Comparison of ENCODE assay signal across 8 mouse cellular contexts in the genomic region with DNA sequence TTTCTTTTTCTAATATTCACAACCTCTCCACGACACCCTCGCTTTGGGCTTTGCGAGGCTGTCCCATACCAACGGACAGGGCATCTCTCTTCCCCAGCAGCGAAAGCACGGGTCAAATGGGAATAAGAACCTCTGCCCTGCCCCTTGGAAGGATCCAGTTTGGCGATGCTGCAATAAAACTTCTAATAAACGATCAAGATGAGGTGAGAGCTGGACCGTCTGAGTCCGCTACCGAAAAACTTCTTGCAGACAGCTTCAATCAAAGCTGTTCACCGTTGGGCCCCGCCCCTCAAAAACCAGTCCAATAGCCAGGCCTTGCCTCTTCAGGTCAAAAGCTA. TPM values are rescaled to one million over a fixed set of nuclear protein-coding genes. Genes with fewer than 3 reads are reported as not detected.
DNase-seq lines count a peak whose midpoint lies in the region; ATAC-seq and TF ChIP-seq lines count a peak whose summit lies in the region.

No protein-coding gene starts in this region.

- no peak for TF ChIP-seq CTCF in bone marrow macrophage, adult 2 months (IDR thresholded peaks at IDR 0.05; ENCODE audit: low read depth, low read length)

- DNase-seq in kidney, adult 9 months, result no peak
- no peak for DNase-seq in hindbrain, embryonic 14.5 days (ENCODE audit: low spot score)
- DNase-seq in midbrain, embryonic 14.5 days, result no peak
- DNase-seq in left cerebral cortex, adult 9 months (ENCODE audit: low spot score in 2 of 2), result no peak
- no peak for DNase-seq in Muller cell, postnatal 12 days (ENCODE audit: inconsistent ontology term)
- DNase-seq in layer of hippocampus, adult 9-10 months (ENCODE audit: low spot score), result no peak

- H3K27me3 ChIP-seq in kidney, embryonic 14.5 days (ENCODE audit: control insufficient read depth, insufficient read depth, low read length), result no peaks in the 10 kb centered on the region
- no peaks in the 10 kb centered on the region for H3K27me3 ChIP-seq in hindbrain, embryonic 14.5 days (ENCODE audit: control insufficient read depth, insufficient read depth, low read length)
- no peaks in the 10 kb centered on the region for H3K27me3 ChIP-seq in midbrain, embryonic 14.5 days (ENCODE audit: control insufficient read depth, insufficient read depth, low read length)

- no peaks in the 10 kb centered on the region for H3K9me3 ChIP-seq in kidney, embryonic 14.5 days (ENCODE audit: control insufficient read depth, low read length)
- H3K9me3 ChIP-seq in hindbrain, embryonic 14.5 days (ENCODE audit: control insufficient read depth, low read length), result no peaks in the 10 kb centered on the region
- no peaks in the 10 kb centered on the region for H3K9me3 ChIP-seq in midbrain, embryonic 14.5 days (ENCODE audit: control insufficient read depth, low read length)

- H3K4me3 ChIP-seq in kidney, embryonic 14.5 days (ENCODE audit: low read length), result peak overlapping the region; percentile 69
- peak overlapping the region; percentile 67 for H3K4me3 ChIP-seq in bone marrow macrophage, adult 2 months (ENCODE audit: insufficient read depth, low read length)
- H3K4me3 ChIP-seq in hindbrain, embryonic 14.5 days (replicated peaks; ENCODE audit: low read length), result peak overlapping the region; percentile 80
- peak overlapping the region; percentile 71 for H3K4me3 ChIP-seq in midbrain, embryonic 14.5 days (replicated peaks; ENCODE audit: low read depth, low read length)

- H3K9ac ChIP-seq in kidney, embryonic 14.5 days (ENCODE audit: low read depth, low read length), result peak overlapping the region; percentile 67
- peak overlapping the region; percentile 79 for H3K9ac ChIP-seq in hindbrain, embryonic 14.5 days
- H3K9ac ChIP-seq in midbrain, embryonic 14.5 days (replicated peaks; ENCODE audit: low read length), result peak overlapping the region; percentile 55; the same call in 1 of the 2 replicates

- H3K4me2 ChIP-seq in kidney, embryonic 14.5 days (replicated peaks; ENCODE audit: low read depth, low read length), result peak overlapping the region; percentile 67
- H3K4me2 ChIP-seq in hindbrain, embryonic 14.5 days (replicated peaks), result peak overlapping the region; percentile 79
- H3K4me2 ChIP-seq in midbrain, embryonic 14.5 days (ENCODE audit: low read length), result peak overlapping the region; percentile 84

- no peak for ATAC-seq in kidney, embryonic 14.5 days (ENCODE audit: low FRiP score, low TSS enrichment)
- ATAC-seq in hindbrain, embryonic 14.5 days (ENCODE audit: low FRiP score), result no peak
- ATAC-seq in midbrain, embryonic 14.5 days (ENCODE audit: low FRiP score, low TSS enrichment), result no peak

- peaks cover 3% of the 10 kb centered on the region; the same call in 1 of the 2 replicates for H3K4me1 ChIP-seq in kidney, embryonic 14.5 days (ENCODE audit: control insufficient read depth, insufficient read depth, low read length)
- peaks cover 20% of the 10 kb centered on the region for H3K4me1 ChIP-seq in bone marrow macrophage, adult 2 months (ENCODE audit: control insufficient read depth, insufficient read depth, low read length)
- H3K4me1 ChIP-seq in hindbrain, embryonic 14.5 days (replicated peaks; ENCODE audit: control insufficient read depth, insufficient read depth, low read length), result peaks cover 15% of the 10 kb centered on the region
- H3K4me1 ChIP-seq in midbrain, embryonic 14.5 days (ENCODE audit: control insufficient read depth, insufficient read depth, low read length), result peaks cover 12% of the 10 kb centered on the region; the same call in 1 of the 2 replicates

- TF ChIP-seq POLR2A in bone marrow macrophage, adult 2 months (IDR thresholded peaks at IDR 0.05; ENCODE audit: borderline replicate concordance, low read depth, low read length), result no peak

- WGBS in kidney, embryonic 14.5 days, result under 1% methylated on average over 13 of the region's 13 CpGs
- WGBS in hindbrain, embryonic 14.5 days, result 2% methylated on average over 13 of the region's 13 CpGs
- under 1% methylated on average over 13 of the region's 13 CpGs for WGBS in midbrain, embryonic 14.5 days

- H3K36me3 ChIP-seq in kidney, embryonic 14.5 days (ENCODE audit: control insufficient read depth, insufficient read depth, low read length), result peaks cover 10% of the 10 kb centered on the region
- H3K36me3 ChIP-seq in hindbrain, embryonic 14.5 days (replicated peaks; ENCODE audit: control insufficient read depth, insufficient read depth), result no peaks in the 10 kb centered on the region
- H3K36me3 ChIP-seq in midbrain, embryonic 14.5 days (ENCODE audit: control insufficient read depth, insufficient read depth, low read length), result 0 out of 2 replicates have a peak, but pooled peaks cover 3% of the 10 kb centered on the region

- H3K27ac ChIP-seq in kidney, embryonic 14.5 days (ENCODE audit: low read depth, low read length), result peak overlapping the region; percentile 89
- peak overlapping the region; percentile 15 for H3K27ac ChIP-seq in bone marrow macrophage, adult 2 months (ENCODE audit: insufficient read depth, low read depth, low read length)
- H3K27ac ChIP-seq in hindbrain, embryonic 14.5 days, result no peak overlapping the region
- peak overlapping the region; percentile 82; the same call in 1 of the 2 replicates for H3K27ac ChIP-seq in midbrain, embryonic 14.5 days (replicated peaks; ENCODE audit: low read depth, low read length)

RNA-seq across cellular contexts. Expression of gene Tbl2, which starts 0.8 kb away (rescaled TPM):
- 11.9 and 24.5 TPM in 2 replicates for polyA plus RNA-seq in kidney, embryonic 14.5 days (2014; fragmentation: Nextera tagmentation; extraction: Ambion mirVana)
- 5.9 and 6.2 TPM in 2 replicates for polyA plus RNA-seq in bone marrow macrophage, adult 2 months (2012; ENCODE audit: insufficient read depth, insufficient read length, missing spikeins)
- polyA plus RNA-seq in hindbrain, embryonic 14.5 days (2014; fragmentation: Nextera tagmentation; extraction: Ambion mirVana), result 15.6 and 16.0 TPM in 2 replicates
- 10.7 and 15.3 TPM in 2 replicates for polyA plus RNA-seq in midbrain, embryonic 14.5 days (2014; fragmentation: Nextera tagmentation; extraction: Ambion mirVana)

RNA-seq across cellular contexts. Expression of gene Bcl7b, which starts 19.4 kb away (rescaled TPM):
- 47.9 and 56.1 TPM in 2 replicates for polyA plus RNA-seq in kidney, embryonic 14.5 days (2014; fragmentation: Nextera tagmentation; extraction: Ambion mirVana)
- 48.9 and 57.6 TPM in 2 replicates for polyA plus RNA-seq in bone marrow macrophage, adult 2 months (2012; ENCODE audit: insufficient read depth, insufficient read length, missing spikeins)
- 35.8 and 35.9 TPM in 2 replicates for polyA plus RNA-seq in hindbrain, embryonic 14.5 days (2014; fragmentation: Nextera tagmentation; extraction: Ambion mirVana)
- 38.8 and 43.0 TPM in 2 replicates for polyA plus RNA-seq in midbrain, embryonic 14.5 days (2014; fragmentation: Nextera tagmentation; extraction: Ambion mirVana)

RNA-seq across cellular contexts. Expression of gene Baz1b, which starts 38.4 kb away (rescaled TPM):
- polyA plus RNA-seq in kidney, embryonic 14.5 days (2014; fragmentation: Nextera tagmentation; extraction: Ambion mirVana), result 35.8 and 68.8 TPM in 2 replicates
- 57.5 and 58.9 TPM in 2 replicates for polyA plus RNA-seq in bone marrow macrophage, adult 2 months (2012; ENCODE audit: insufficient read depth, insufficient read length, missing spikeins)
- 35.3 and 37.0 TPM in 2 replicates for polyA plus RNA-seq in hindbrain, embryonic 14.5 days (2014; fragmentation: Nextera tagmentation; extraction: Ambion mirVana)
- polyA plus RNA-seq in midbrain, embryonic 14.5 days (2014; fragmentation: Nextera tagmentation; extraction: Ambion mirVana), result 30.1 and 43.9 TPM in 2 replicates

RNA-seq across cellular contexts. Expression of gene Mlxipl, which starts 59.0 kb away (rescaled TPM):
- 3.9 and 6.4 TPM in 2 replicates for polyA plus RNA-seq in kidney, embryonic 14.5 days (2014; fragmentation: Nextera tagmentation; extraction: Ambion mirVana)
- polyA plus RNA-seq in bone marrow macrophage, adult 2 months (2012; ENCODE audit: insufficient read depth, insufficient read length, missing spikeins), result not detected in 2 replicates
- polyA plus RNA-seq in hindbrain, embryonic 14.5 days (2014; fragmentation: Nextera tagmentation; extraction: Ambion mirVana), result 0.91 and 1.1 TPM in 2 replicates
- 0.43 and 0.68 TPM in 2 replicates for polyA plus RNA-seq in midbrain, embryonic 14.5 days (2014; fragmentation: Nextera tagmentation; extraction: Ambion mirVana)
